Mouse (Mus musculus) hematopoietic multipotent progenitor cell, adult 10-12 weeks (in vitro differentiated cells): ENCODE measurements around the gene Gm9837. TPM values are rescaled to one million over a fixed set of nuclear protein-coding genes. Genes with fewer than 3 reads are reported as not detected.

Experiments used
- polyA plus RNA-seq: library from polyadenylated mRNA; stranded (reverse); fragments of >175 nt; gene quantifications from 2 replicates; pipeline ENCODE4 v1.2.3, GENCODE M21; 2012; ENCODE audit warnings: low replicate concordance

The Gm9837 gene
- polyA plus RNA-seq = not detected in 2 replicates

GRCm38 (mm10) chr11:53469968-53470695, at the start of gene Gm9837:
TSS of gene Gm9837 (minus strand) at chr11:53470479.

GRCm38 (mm10) chr11:53519207-53520121, 49.2 kb upstream of the Gm9837 start, which contains the start of gene Sept8:
TSS of gene Sept8 (plus strand) at chr11:53519257.

GRCm38 (mm10) chr11:53479783-53480301, 9.6 kb upstream of the Gm9837 start, which contains the start of the genes Gm9945 and Sowaha:
TSS of gene Gm9945 (plus strand) at chr11:53480166.
TSS of gene Sowaha (minus strand) at chr11:53480274.

GRCm38 (mm10) chr11:53456474-53457371, 13.6 kb downstream of the Gm9837 start, which contains the start of the genes Gm10447 and Shroom1:
TSS of gene Gm10447 (minus strand) at chr11:53457110.
TSS of gene Shroom1 (plus strand) at chr11:53457205.

GRCm38 (mm10) chr11:53430670-53431346, 39.5 kb downstream of the Gm9837 start, which contains the start of the genes Uqcrq and Gdf9:
TSS of gene Uqcrq (minus strand) at chr11:53430831.
TSS of gene Gdf9 (plus strand) at chr11:53431023.

GRCm38 (mm10) chr11:53423036-53423435, 47.2 kb downstream of the Gm9837 start, which contains the start of gene Leap2:
TSS of gene Leap2 (minus strand) at chr11:53423170.

Other genes starting within 250 kb of the Gm9837 start
- gene Hspa4, start 170.0 kb downstream of the Gm9837 start, polyA plus RNA-seq = 23.0 and 23.9 TPM in 2 replicates
- 0.71 and 1.5 TPM in 2 replicates for gene Zcchc10, start 145.8 kb downstream of the Gm9837 start, polyA plus RNA-seq
- gene Aff4, start 119.6 kb downstream of the Gm9837 start, polyA plus RNA-seq = 7.9 and 8.0 TPM in 2 replicates
- gene Leap2, start 47.3 kb downstream of the Gm9837 start, polyA plus RNA-seq = not detected in 2 replicates
- 64.2 and 119 TPM in 2 replicates for gene Uqcrq, start 39.6 kb downstream of the Gm9837 start, polyA plus RNA-seq
- 0.14 and 0.24 TPM in 2 replicates for gene Gdf9, start 39.5 kb downstream of the Gm9837 start, polyA plus RNA-seq
- not detected in 2 replicates for gene Gm10447, start 13.4 kb downstream of the Gm9837 start, polyA plus RNA-seq
- 0.13 and 0.28 TPM in 2 replicates for gene Shroom1, start 13.3 kb downstream of the Gm9837 start, polyA plus RNA-seq
- not detected in 2 replicates for gene Gm9945, start 9.7 kb upstream of the Gm9837 start, polyA plus RNA-seq
- gene Sowaha, start 9.8 kb upstream of the Gm9837 start, polyA plus RNA-seq = 0.83 and 6.3 TPM in 2 replicates
- 9.5 and 20.4 TPM in 2 replicates for gene Sept8, start 48.8 kb upstream of the Gm9837 start, polyA plus RNA-seq
- gene Kif3a, start 96.9 kb upstream of the Gm9837 start, polyA plus RNA-seq = 1.5 and 3.1 TPM in 2 replicates
- gene Il4, start 148.2 kb upstream of the Gm9837 start, polyA plus RNA-seq = 0.38 TPM in 1 of 2 replicates, not detected in the other
- gene Il13, start 164.2 kb upstream of the Gm9837 start, polyA plus RNA-seq = 0.15 and 0.26 TPM in 2 replicates
- gene Rad50, start 236.8 kb upstream of the Gm9837 start, polyA plus RNA-seq = 8.4 and 9.3 TPM in 2 replicates